Mouse (Mus musculus): ENCODE results near the gene Mettl21e. TPM values are rescaled to one million over a fixed set of nuclear protein-coding genes. Genes with fewer than 3 reads are reported as not detected.

Gene Mettl21e
- polyA plus RNA-seq, 1 experiment from 2014 or later: 0.13 TPM

GRCm38 (mm10) chr1:44198273-44199171 lies 20.2 kb downstream of the Mettl21e start:
- H3K9me3 ChIP-seq (replicated peaks): no peaks in the 10 kb centered on the region
- no peaks in the 10 kb centered on the region for H3K36me3 ChIP-seq
- ATAC-seq (replicated peaks; ENCODE audit: insufficient number of reproducible peaks, insufficient read depth, low FRiP score, low read depth): no peak
- no peak overlapping the region for H3K27ac ChIP-seq
- H3K4me3 ChIP-seq: peak overlapping the region; percentile 45
- peak overlapping the region; percentile 90 for H3K4me2 ChIP-seq
- peak overlapping the region; percentile 8; the same call in 1 of the 2 replicates for H3K9ac ChIP-seq
- 14% methylated on average over 47 of the region's 47 CpGs for WGBS
- H3K4me1 ChIP-seq (replicated peaks): peaks cover 7% of the 10 kb centered on the region; the same call in 1 of the 2 replicates
- H3K27me3 ChIP-seq: no peaks in the 10 kb centered on the region

GRCm38 (mm10) chr1:44186396-44186795 lies 32.4 kb downstream of the Mettl21e start:
- H3K4me1 ChIP-seq (replicated peaks): no peaks in the 10 kb centered on the region
- no peak overlapping the region for H3K9ac ChIP-seq
- no peak for ATAC-seq (replicated peaks; ENCODE audit: insufficient number of reproducible peaks, insufficient read depth, low FRiP score, low read depth)

GRCm38 (mm10) chr1:44178086-44178485 lies 40.7 kb downstream of the Mettl21e start:
- 90% methylated on average over 5 of the region's 5 CpGs for WGBS
- no peaks in the 10 kb centered on the region for H3K4me1 ChIP-seq (replicated peaks)
- no peak overlapping the region for H3K4me2 ChIP-seq
- no peak overlapping the region for H3K9ac ChIP-seq
- peaks cover 57% of the 10 kb centered on the region for H3K36me3 ChIP-seq
- no peak overlapping the region for H3K27ac ChIP-seq
- H3K4me3 ChIP-seq: no peak overlapping the region
- H3K9me3 ChIP-seq (replicated peaks): no peaks in the 10 kb centered on the region
- no peaks in the 10 kb centered on the region for H3K27me3 ChIP-seq
- no peak for ATAC-seq (replicated peaks; ENCODE audit: insufficient number of reproducible peaks, insufficient read depth, low FRiP score, low read depth)

More at GRCm38 (mm10) chr1:44186396-44186795, 32.4 kb downstream of the Mettl21e start:
- no peak overlapping the region for H3K4me3 ChIP-seq
- H3K27ac ChIP-seq: no peak overlapping the region
- no peaks in the 10 kb centered on the region for H3K27me3 ChIP-seq
- no peak overlapping the region for H3K4me2 ChIP-seq
- peaks cover 10% of the 10 kb centered on the region; the same call in 1 of the 2 replicates for H3K36me3 ChIP-seq
- no peaks in the 10 kb centered on the region for H3K9me3 ChIP-seq (replicated peaks)

DNA sequence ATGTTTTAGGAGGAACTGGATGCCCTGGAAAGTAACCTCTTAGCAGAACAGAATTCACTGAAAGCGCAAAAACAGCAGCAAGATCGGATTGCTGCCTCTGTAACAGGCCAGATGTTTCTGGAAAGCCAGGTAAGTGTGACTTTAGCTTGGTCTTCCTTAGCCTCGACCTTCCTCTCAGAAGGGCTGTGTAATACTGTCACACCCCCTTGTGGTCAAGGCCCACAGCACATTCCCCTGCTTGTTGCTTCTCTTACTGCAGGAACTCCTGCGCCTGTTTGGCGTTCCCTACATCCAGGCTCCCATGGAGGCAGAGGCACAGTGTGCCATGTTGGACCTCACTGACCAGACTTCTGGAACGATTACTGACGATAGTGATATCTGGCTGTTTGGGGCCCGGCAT lies 44.9 kb downstream of the Mettl21e start:
- Histone ChIP-seq H3K4me3 (no peak overlapping the region), H3K27ac (no peak overlapping the region), H3K36me3 (peaks cover 70% of the 10 kb centered on the region), H3K27me3 (no peaks in the 10 kb centered on the region), H3K9me3 (replicated peaks) (no peaks in the 10 kb centered on the region), H3K9ac (no peak overlapping the region), H3K4me2 (no peak overlapping the region), H3K4me1 (replicated peaks) (no peaks in the 10 kb centered on the region)
- 83% methylated on average over 8 of the region's 8 CpGs for WGBS
- ATAC-seq (replicated peaks; ENCODE audit: insufficient number of reproducible peaks, insufficient read depth, low FRiP score, low read depth): no peak

DNA sequence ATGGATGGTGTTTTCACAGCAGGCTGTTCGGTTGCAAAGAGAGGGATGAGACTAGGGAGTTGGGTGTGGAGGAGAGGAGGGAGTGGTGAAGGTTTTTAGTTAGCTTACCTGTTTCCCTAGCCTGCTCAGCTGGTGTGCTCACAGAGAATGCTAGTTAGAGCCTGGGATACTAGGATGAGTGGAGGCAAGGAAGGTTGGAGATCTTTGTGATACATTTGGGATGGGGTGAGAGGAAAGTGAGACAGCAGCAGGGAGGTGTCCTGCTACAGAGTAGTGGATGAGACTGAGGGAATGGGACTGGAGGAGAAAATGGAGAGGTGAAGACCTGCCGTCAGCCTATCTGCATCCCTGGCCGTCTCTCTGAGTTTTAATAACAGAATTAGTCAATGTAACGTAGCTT lies 46.1 kb downstream of the Mettl21e start:
- H3K4me2 ChIP-seq: no peak overlapping the region
- H3K9me3 ChIP-seq (replicated peaks): no peaks in the 10 kb centered on the region; the same call in 1 of the 2 replicates
- WGBS: 93% methylated on average over 4 of the region's 4 CpGs
- no peaks in the 10 kb centered on the region for H3K4me1 ChIP-seq (replicated peaks)
- H3K27ac ChIP-seq: no peak overlapping the region
- H3K9ac ChIP-seq: no peak overlapping the region
- H3K27me3 ChIP-seq: no peaks in the 10 kb centered on the region
- peaks cover 74% of the 10 kb centered on the region for H3K36me3 ChIP-seq
- H3K4me3 ChIP-seq: no peak overlapping the region
- ATAC-seq (replicated peaks; ENCODE audit: insufficient number of reproducible peaks, insufficient read depth, low FRiP score, low read depth): no peak

DNA sequence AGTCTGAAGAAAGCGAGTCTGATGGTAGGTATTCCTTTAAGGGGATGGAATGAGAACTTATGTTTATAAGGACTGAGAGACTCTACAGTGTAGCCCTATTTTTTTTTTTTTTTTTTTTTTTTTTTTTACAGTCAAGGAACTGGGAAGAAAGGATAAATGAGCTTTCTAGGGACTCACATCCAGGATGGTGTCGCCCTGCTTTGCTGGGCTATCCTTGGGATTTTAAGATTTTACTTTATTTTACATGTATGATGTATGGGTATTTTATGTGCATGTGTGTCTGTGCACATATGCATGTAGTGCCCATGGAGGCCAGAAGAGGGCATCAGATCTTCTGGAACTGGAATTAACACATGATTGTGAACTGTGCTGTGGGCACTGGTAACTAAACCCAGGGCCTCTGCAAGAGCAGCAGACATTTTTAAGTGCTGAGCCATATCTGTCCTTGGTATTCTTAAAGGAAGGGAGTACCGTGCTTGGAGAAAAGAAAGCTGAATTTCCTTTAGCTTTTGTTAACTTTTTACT lies 50.8 kb downstream of the Mettl21e start:
- Histone ChIP-seq H3K4me2 (no peak overlapping the region), H3K27ac (no peak overlapping the region), H3K27me3 (no peaks in the 10 kb centered on the region), H3K36me3 (peaks cover 69% of the 10 kb centered on the region), H3K9ac (no peak overlapping the region), H3K9me3 (replicated peaks) (no peaks in the 10 kb centered on the region; the same call in 1 of the 2 replicates), H3K4me3 (no peak overlapping the region), H3K4me1 (replicated peaks) (no peaks in the 10 kb centered on the region)
- 91% methylated on average over 3 of the region's 3 CpGs for WGBS
- ATAC-seq (replicated peaks; ENCODE audit: insufficient number of reproducible peaks, insufficient read depth, low FRiP score, low read depth): no peak

GRCm38 (mm10) chr1:44162389-44162788 lies 56.4 kb downstream of the Mettl21e start:
- no peak overlapping the region for H3K9ac ChIP-seq
- H3K27me3 ChIP-seq: no peaks in the 10 kb centered on the region
- peaks cover 67% of the 10 kb centered on the region for H3K36me3 ChIP-seq
- H3K4me3 ChIP-seq: no peak overlapping the region
- no peak overlapping the region for H3K27ac ChIP-seq
- 94% methylated on average over 5 of the region's 5 CpGs for WGBS
- H3K4me1 ChIP-seq (replicated peaks): no peaks in the 10 kb centered on the region
- no peaks in the 10 kb centered on the region for H3K9me3 ChIP-seq (replicated peaks)
- no peak overlapping the region for H3K4me2 ChIP-seq
- no peak for ATAC-seq (replicated peaks; ENCODE audit: insufficient number of reproducible peaks, insufficient read depth, low FRiP score, low read depth)

GRCm38 (mm10) chr1:44161818-44162217 lies 56.9 kb downstream of the Mettl21e start:
- H3K27ac ChIP-seq: no peak overlapping the region
- H3K36me3 ChIP-seq: peaks cover 62% of the 10 kb centered on the region

GRCm38 (mm10) chr1:44158317-44158716 lies 60.4 kb downstream of the Mettl21e start:
- Histone ChIP-seq H3K9me3 (replicated peaks) (no peaks in the 10 kb centered on the region), H3K36me3 (peaks cover 41% of the 10 kb centered on the region), H3K4me1 (replicated peaks) (no peaks in the 10 kb centered on the region), H3K4me3 (no peak overlapping the region), H3K27ac (no peak overlapping the region), H3K9ac (no peak overlapping the region), H3K4me2 (no peak overlapping the region), H3K27me3 (no peaks in the 10 kb centered on the region)
- 90% methylated on average over 6 of the region's 6 CpGs for WGBS
- ATAC-seq (replicated peaks; ENCODE audit: insufficient number of reproducible peaks, insufficient read depth, low FRiP score, low read depth): no peak

More at GRCm38 (mm10) chr1:44161818-44162217, 56.9 kb downstream of the Mettl21e start:
- H3K27me3 ChIP-seq: no peaks in the 10 kb centered on the region
- H3K4me1 ChIP-seq (replicated peaks): no peaks in the 10 kb centered on the region
- ATAC-seq (replicated peaks; ENCODE audit: insufficient number of reproducible peaks, insufficient read depth, low FRiP score, low read depth): no peak
- no peak overlapping the region for H3K4me2 ChIP-seq
- WGBS: 91% methylated on average over 6 of the region's 6 CpGs
- H3K4me3 ChIP-seq: no peak overlapping the region
- H3K9ac ChIP-seq: no peak overlapping the region
- H3K9me3 ChIP-seq (replicated peaks): no peaks in the 10 kb centered on the region

- Histone ChIP-seq H3K4me1 (replicated peaks) (no peaks in the 10 kb centered on the region), H3K9ac (no peak overlapping the region), H3K27ac (no peak overlapping the region), H3K4me3 (no peak overlapping the region), H3K4me2 (no peak overlapping the region), H3K27me3 (no peaks in the 10 kb centered on the region), H3K36me3 (peaks cover 24% of the 10 kb centered on the region), H3K9me3 (replicated peaks) (no peaks in the 10 kb centered on the region)
- ATAC-seq (replicated peaks; ENCODE audit: insufficient number of reproducible peaks, insufficient read depth, low FRiP score, low read depth): no peak
- whole genome bisulfite sequencing: 97% methylated on average over 4 of the region's 4 CpGs
Observed at GRCm38 (mm10) chr1:44155287-44155686, 63.5 kb downstream of the Mettl21e start.
